In the genomic region with DNA sequence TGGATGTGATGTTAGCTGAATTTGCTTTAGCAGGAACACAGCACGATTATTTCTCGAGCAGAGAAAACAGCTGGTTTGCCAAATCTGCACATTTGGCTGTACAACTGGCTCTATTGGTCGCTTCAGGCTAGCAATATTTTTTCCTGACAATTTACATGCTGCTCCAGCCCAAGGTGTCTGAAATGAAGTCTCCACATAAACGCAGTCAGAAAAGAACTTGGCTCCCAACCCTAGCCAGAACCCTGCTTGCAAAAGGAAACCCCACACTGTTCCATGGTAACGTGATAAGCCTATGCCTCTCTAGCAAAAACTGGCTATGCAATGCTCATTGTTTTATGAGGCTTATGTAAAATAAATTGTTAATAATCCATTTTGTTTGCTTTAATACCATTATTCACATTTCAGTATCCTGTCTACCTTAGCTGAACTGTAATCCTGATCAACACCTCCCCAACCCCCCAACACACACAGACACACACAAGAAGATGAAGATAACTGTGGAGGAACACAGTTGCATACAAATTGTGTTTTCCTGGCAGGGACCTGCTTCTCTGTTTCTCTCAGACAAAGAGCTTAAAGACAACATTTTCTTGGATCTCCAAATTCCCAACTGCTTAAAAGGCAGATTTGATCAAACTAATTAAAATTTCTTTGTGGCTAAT, we compare ENCODE assay signal across 11 mouse cellular contexts.
DNase-seq lines count a peak whose midpoint lies in the region; ATAC-seq and TF ChIP-seq lines count a peak whose summit lies in the region.
"Had no signal": no experiment of that assay in that cellular context is flagged by ENCODE, and none has a peak within 500 bp of the region (broad histone marks: within the 10 kb centered on the region; RNA-seq: fewer than 3 reads in every experiment).

No protein-coding gene starts in this region.

- no peaks in the 10 kb centered on the region; the same call in 1 of the 2 replicates for H3K4me1 ChIP-seq in limb, embryonic 14.5 days (ENCODE audit: control insufficient read depth, insufficient read depth, low read length)
- no peaks in the 10 kb centered on the region for H3K4me1 ChIP-seq in limb, embryonic 10.5 days

- no peak overlapping the region for H3K4me3 ChIP-seq in limb, embryonic 14.5 days (replicated peaks; ENCODE audit: low read length)
- no peak overlapping the region for H3K4me3 ChIP-seq in limb, embryonic 10.5 days
- H3K4me3 ChIP-seq: heart, adult 2 months; myocyte had no signal

- no peak overlapping the region for H3K9ac ChIP-seq in limb, embryonic 14.5 days (ENCODE audit: low read depth, low read length, severe bottlenecking)

- TF ChIP-seq POLR2A in limb, embryonic 14.5 days (IDR thresholded peaks at IDR 0.05; ENCODE audit: borderline replicate concordance, extremely low read depth, insufficient read depth, insufficient read length), result no peak

- H3K36me3 ChIP-seq in limb, embryonic 14.5 days (ENCODE audit: control insufficient read depth, insufficient read depth, low read length), result no peaks in the 10 kb centered on the region
- no peaks in the 10 kb centered on the region for H3K36me3 ChIP-seq in limb, embryonic 10.5 days

- peak; percentile 39 for DNase-seq in limb, embryonic 14.5 days (ENCODE audit: low spot score)
- DNase-seq in limb, embryonic 10.5 days (ENCODE audit: low spot score), result no peak
- peak; percentile 6 to 10 for DNase-seq in frontal cortex, postnatal 36 days (ENCODE audit: low spot score in 2 of 2)
- peak; percentile 28 to 30 for DNase-seq in layer of hippocampus, postnatal 10 days (ENCODE audit: low spot score in 2 of 2)
- peak; percentile 41 to 50 for DNase-seq in right cerebral cortex, postnatal 10 days (ENCODE audit: low spot score in 2 of 2)
- DNase-seq in testis, postnatal 10 days (ENCODE audit: low spot score), result no peak
- DNase-seq in ovary, postnatal 36 days (ENCODE audit: low spot score), result no peak
- DNase-seq: cerebellum, adult 2 months; heart, adult 2 months; lung, adult 2 months had no signal

- no peak overlapping the region for H3K4me2 ChIP-seq in limb, embryonic 14.5 days (replicated peaks; ENCODE audit: low read depth, low read length, severe bottlenecking)

- no peaks in the 10 kb centered on the region for H3K27me3 ChIP-seq in limb, embryonic 14.5 days (ENCODE audit: control insufficient read depth, insufficient read depth, low read length)
- no peaks in the 10 kb centered on the region for H3K27me3 ChIP-seq in limb, embryonic 10.5 days (ENCODE audit: low read depth, poor library complexity, severe bottlenecking)

- WGBS in limb, embryonic 14.5 days, result 54% methylated on average over 5 of the region's 5 CpGs
- WGBS in limb, embryonic 10.5 days, result 79% methylated on average over 5 of the region's 5 CpGs

- H3K27ac ChIP-seq in limb, embryonic 14.5 days (replicated peaks; ENCODE audit: low read depth, low read length), result no peak overlapping the region
- H3K27ac ChIP-seq in limb, embryonic 10.5 days, result no peak overlapping the region
- H3K27ac ChIP-seq: heart, adult 2 months had no signal

- ATAC-seq in limb, embryonic 14.5 days (ENCODE audit: low FRiP score, low read depth), result peak; percentile 68; the same call in 1 of the 2 replicates

- no peaks in the 10 kb centered on the region for H3K9me3 ChIP-seq in limb, embryonic 14.5 days (ENCODE audit: control insufficient read depth, low read length)
- no peaks in the 10 kb centered on the region for H3K9me3 ChIP-seq in limb, embryonic 10.5 days (replicated peaks)

Comparison
In these comparisons a context has a peak if more than half of its experiments do, and no peak if none do; other contexts are left out.
1. DNase-seq: peak in limb, embryonic 14.5 days (single experiment), frontal cortex, postnatal 36 days (2 of 2), layer of hippocampus, postnatal 10 days (2 of 2) and right cerebral cortex, postnatal 10 days (2 of 2); none in limb, embryonic 10.5 days (single experiment), testis, postnatal 10 days (single experiment) and ovary, postnatal 36 days (single experiment).